Mouse (Mus musculus): ENCODE measurements around the gene Thsd7b.

GRCm38 (mm10) chr1:129363368-129363767 is 90.3 kb downstream of the Thsd7b start:
- no peak for TF ChIP-seq ZNF384 (IDR thresholded peaks at IDR 0.05; ENCODE audit: low read depth, low read length)
- no peak for TF ChIP-seq CHD2 (IDR thresholded peaks at IDR 0.05; ENCODE audit: low read depth, low read length)
- no peak for TF ChIP-seq MAFK (IDR thresholded peaks at IDR 0.05; ENCODE audit: insufficient read depth, low read depth, low read length)

Measured in ES-E14 (cell line).